Comparison of ENCODE assay signal across 9 mouse cellular contexts in the genomic region with DNA sequence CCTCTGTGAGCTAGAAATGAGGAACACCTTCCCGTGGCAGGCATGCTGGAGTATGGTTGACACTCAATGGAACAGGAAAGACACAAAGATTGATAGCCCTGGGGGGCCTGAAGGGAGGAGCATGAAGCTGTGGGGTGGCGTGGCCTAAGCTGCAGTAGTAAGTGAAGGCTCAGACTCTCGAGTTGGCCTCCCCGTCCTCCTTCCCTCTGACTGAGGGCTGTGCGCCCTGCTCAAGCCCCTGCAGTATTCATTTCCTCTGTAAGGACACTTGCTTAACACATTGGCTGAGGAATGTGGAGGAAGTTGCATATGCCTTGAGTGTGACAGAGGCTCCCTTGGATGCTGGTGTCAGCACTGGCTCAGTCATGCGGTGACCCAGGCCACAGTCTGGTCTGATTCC. TPM values are rescaled to one million over a fixed set of nuclear protein-coding genes. Genes with fewer than 3 reads are reported as not detected.
A peak's percentile ranks its signal among the peaks of the same experiment; 100 is the strongest.
DNase-seq lines count a peak whose midpoint lies in the region; ATAC-seq and TF ChIP-seq lines count a peak whose summit lies in the region.
"Had no signal": no experiment of that assay in that cellular context is flagged by ENCODE, and none has a peak within 500 bp of the region (broad histone marks: within the 10 kb centered on the region; RNA-seq: fewer than 3 reads in every experiment).

No protein-coding gene starts in this region.

- no peak for TF ChIP-seq CTCF in lung, adult 2 months (IDR thresholded peaks at IDR 0.05; ENCODE audit: insufficient read depth, low read length)

- intact Hi-C loops in left cerebral cortex, postnatal 4 days (cut with DNase I) = no loop called here

- H3K4me3 ChIP-seq in lung, embryonic 16.5 days (ENCODE audit: low read length) = no peak overlapping the region
- H3K4me3 ChIP-seq in lung, adult 2 months (replicated peaks; ENCODE audit: extremely low read depth, low read depth, low read length) = no peak overlapping the region
- no peak overlapping the region for H3K4me3 ChIP-seq in limb, embryonic 14.5 days (replicated peaks; ENCODE audit: low read length)
- H3K4me3 ChIP-seq: limb, embryonic 13.5 days had no signal

- TF ChIP-seq POLR2A in lung, adult 2 months (IDR thresholded peaks at IDR 0.05; ENCODE audit: borderline replicate concordance, extremely low read depth, low read depth, low read length) = no peak
- no peak for TF ChIP-seq POLR2A in limb, embryonic 14.5 days (IDR thresholded peaks at IDR 0.05; ENCODE audit: borderline replicate concordance, extremely low read depth, insufficient read depth, insufficient read length)

- no peak for ATAC-seq in lung, embryonic 16.5 days (ENCODE audit: low read depth)
- ATAC-seq in hematopoietic stem cell, adult 5-6 weeks (replicated peaks in 1 of 2; ENCODE audit: insufficient read depth in 1 of 2, low FRiP score in 2 of 2, low TSS enrichment in 1 of 2, low read depth in 1 of 2, poor library complexity in 2 of 2, severe bottlenecking in 2 of 2) = peak; percentile 44 to 52; a peak in 3 of 4 replicates
- ATAC-seq in limb, embryonic 14.5 days (ENCODE audit: low FRiP score, low read depth) = no peak
- ATAC-seq in CD4-positive, CD25-positive, alpha-beta regulatory T cell, adult 4 months = no peak

- H3K36me3 ChIP-seq in lung, embryonic 16.5 days (ENCODE audit: control insufficient read depth, insufficient read depth, low read length) = peaks cover 55% of the 10 kb centered on the region
- H3K36me3 ChIP-seq in limb, embryonic 14.5 days (ENCODE audit: control insufficient read depth, insufficient read depth, low read length) = peaks cover 72% of the 10 kb centered on the region

- H3K9me3 ChIP-seq in lung, embryonic 16.5 days (ENCODE audit: control insufficient read depth, low read length) = no peaks in the 10 kb centered on the region
- no peaks in the 10 kb centered on the region for H3K9me3 ChIP-seq in limb, embryonic 14.5 days (ENCODE audit: control insufficient read depth, low read length)
- H3K9me3 ChIP-seq: limb, embryonic 13.5 days had no signal

- peak overlapping the region; percentile 51; the same call in 1 of the 2 replicates for H3K27ac ChIP-seq in lung, embryonic 16.5 days (ENCODE audit: low read length)
- 0 out of 2 replicates have a peak overlapping the region, but pooled peaks have one; percentile 13 for H3K27ac ChIP-seq in limb, embryonic 14.5 days (replicated peaks; ENCODE audit: low read depth, low read length)
- H3K27ac ChIP-seq: limb, embryonic 13.5 days had no signal

- no peak overlapping the region for H3K9ac ChIP-seq in lung, embryonic 16.5 days (ENCODE audit: low read length)
- H3K9ac ChIP-seq in limb, embryonic 14.5 days (ENCODE audit: low read depth, low read length, severe bottlenecking) = no peak overlapping the region
- H3K9ac ChIP-seq: limb, embryonic 13.5 days had no signal

- H3K4me1 ChIP-seq in lung, embryonic 16.5 days (replicated peaks; ENCODE audit: control insufficient read depth, insufficient read depth, low read length) = no peaks in the 10 kb centered on the region
- no peaks in the 10 kb centered on the region for H3K4me1 ChIP-seq in lung, adult 2 months (ENCODE audit: control insufficient read depth, insufficient read depth, low read length)
- H3K4me1 ChIP-seq in limb, embryonic 14.5 days (ENCODE audit: control insufficient read depth, insufficient read depth, low read length) = no peaks in the 10 kb centered on the region
- H3K4me1 ChIP-seq: limb, embryonic 13.5 days had no signal

- no peak overlapping the region for H3K4me2 ChIP-seq in lung, embryonic 16.5 days (ENCODE audit: low read depth, low read length)
- H3K4me2 ChIP-seq in limb, embryonic 14.5 days (replicated peaks; ENCODE audit: low read depth, low read length, severe bottlenecking) = no peak overlapping the region
- H3K4me2 ChIP-seq: limb, embryonic 13.5 days had no signal

- H3K27me3 ChIP-seq in lung, embryonic 16.5 days (ENCODE audit: control insufficient read depth, insufficient read depth, low read depth, low read length) = no peaks in the 10 kb centered on the region
- H3K27me3 ChIP-seq in limb, embryonic 14.5 days (ENCODE audit: control insufficient read depth, insufficient read depth, low read length) = no peaks in the 10 kb centered on the region
- H3K27me3 ChIP-seq: limb, embryonic 13.5 days had no signal

- no peak for DNase-seq in lung, adult 2 months
- no peak for DNase-seq in limb, embryonic 14.5 days (ENCODE audit: low spot score)
- no peak for DNase-seq in left cerebral cortex, postnatal 4 days
- no peak for DNase-seq in T-cell, adult 2 months (ENCODE audit: low spot score)
- DNase-seq: gastrocnemius, postnatal 10 days had no signal

- 65% methylated on average over 6 of the region's 6 CpGs for WGBS in lung, embryonic 16.5 days
- 61% methylated on average over 6 of the region's 6 CpGs for WGBS in lung, adult 2 months
- WGBS in limb, embryonic 14.5 days = 77% methylated on average over 6 of the region's 6 CpGs

RNA-seq across cellular contexts. Expression of gene Iqgap3, which starts 20.8 kb away (rescaled TPM):
- 23.4 and 26.9 TPM in 2 replicates for polyA plus RNA-seq in lung, embryonic 16.5 days (2015; fragmentation: Nextera tagmentation; extraction: Ambion mirVana)
- 1.8 and 2.5 TPM in 2 replicates for polyA plus RNA-seq in lung, adult 2 months (2012; rRNA removed)
- total RNA-seq in hematopoietic stem cell, adult 5-6 weeks (2017) = 12.1 and 15.8 TPM in 2 replicates
- polyA plus RNA-seq in limb, embryonic 14.5 days (2012; rRNA removed) = 38.8 and 50.5 TPM in 2 replicates
- 20.0 and 21.0 TPM in 2 replicates for polyA plus RNA-seq in limb, embryonic 14.5 days (2014; fragmentation: Nextera tagmentation; extraction: Ambion mirVana)
- total RNA-seq in left cerebral cortex, postnatal 4 days (2021) = 1 to 10 TPM; 3.5 to 3.9 TPM
- 1 to 10 TPM in 1 of 2 experiments, under 1 TPM in 1; 0.75 to 1.5 TPM for polyA plus RNA-seq in CD4-positive, CD25-positive, alpha-beta regulatory T cell, adult 4 months (2017; shearing (Covaris generic))

RNA-seq across cellular contexts. Expression of gene Ttc24, which starts 24.5 kb away (rescaled TPM):
- not detected in 2 replicates for polyA plus RNA-seq in lung, embryonic 16.5 days (2015; fragmentation: Nextera tagmentation; extraction: Ambion mirVana)
- not detected in 2 replicates for polyA plus RNA-seq in lung, adult 2 months (2012; rRNA removed)
- total RNA-seq in hematopoietic stem cell, adult 5-6 weeks (2017) = not detected in 2 replicates
- polyA plus RNA-seq in limb, embryonic 14.5 days (2012; rRNA removed) = 0.03 TPM in 1 of 2 replicates, not detected in the other
- not detected in 2 replicates for polyA plus RNA-seq in limb, embryonic 14.5 days (2014; fragmentation: Nextera tagmentation; extraction: Ambion mirVana)
- total RNA-seq in left cerebral cortex, postnatal 4 days (2021) = not detected
- not detected for polyA plus RNA-seq in CD4-positive, CD25-positive, alpha-beta regulatory T cell, adult 4 months (2017; shearing (Covaris generic))
- total RNA-seq: gastrocnemius, postnatal 10 days had no signal
- polyA plus RNA-seq: limb, embryonic 13.5 days had no signal

RNA-seq across cellular contexts. Expression of gene Mef2d, which starts 39.6 kb away (rescaled TPM):
- 19.9 and 22.9 TPM in 2 replicates for polyA plus RNA-seq in lung, embryonic 16.5 days (2015; fragmentation: Nextera tagmentation; extraction: Ambion mirVana)
- polyA plus RNA-seq in lung, adult 2 months (2012; rRNA removed) = 87.0 and 94.3 TPM in 2 replicates
- 31.1 and 33.3 TPM in 2 replicates for total RNA-seq in hematopoietic stem cell, adult 5-6 weeks (2017)
- polyA plus RNA-seq in limb, embryonic 14.5 days (2012; rRNA removed) = 58.7 and 79.0 TPM in 2 replicates
- 27.4 and 29.6 TPM in 2 replicates for polyA plus RNA-seq in limb, embryonic 14.5 days (2014; fragmentation: Nextera tagmentation; extraction: Ambion mirVana)
- total RNA-seq in left cerebral cortex, postnatal 4 days (2021) = 100 to 1,000 TPM; 113 to 121 TPM
- 10 to 100 TPM; 30.9 to 36.1 TPM for polyA plus RNA-seq in CD4-positive, CD25-positive, alpha-beta regulatory T cell, adult 4 months (2017; shearing (Covaris generic))

RNA-seq across cellular contexts. Expression of gene Naxe, which starts 44.3 kb away (rescaled TPM):
- 203 and 211 TPM in 2 replicates for polyA plus RNA-seq in lung, embryonic 16.5 days (2015; fragmentation: Nextera tagmentation; extraction: Ambion mirVana)
- 90.5 and 117 TPM in 2 replicates for polyA plus RNA-seq in lung, adult 2 months (2012; rRNA removed)
- total RNA-seq in hematopoietic stem cell, adult 5-6 weeks (2017) = 37.1 and 45.2 TPM in 2 replicates
- polyA plus RNA-seq in limb, embryonic 14.5 days (2012; rRNA removed) = 101 and 123 TPM in 2 replicates
- polyA plus RNA-seq in limb, embryonic 14.5 days (2014; fragmentation: Nextera tagmentation; extraction: Ambion mirVana) = 203 and 215 TPM in 2 replicates
- 10 to 100 TPM; 59.0 to 66.1 TPM for total RNA-seq in left cerebral cortex, postnatal 4 days (2021)
- polyA plus RNA-seq in CD4-positive, CD25-positive, alpha-beta regulatory T cell, adult 4 months (2017; shearing (Covaris generic)) = 10 to 100 TPM; 67.4 to 72.4 TPM

RNA-seq across cellular contexts. Expression of gene Gpatch4, which starts 59.7 kb away (rescaled TPM):
- polyA plus RNA-seq in lung, embryonic 16.5 days (2015; fragmentation: Nextera tagmentation; extraction: Ambion mirVana) = 22.4 and 25.6 TPM in 2 replicates
- polyA plus RNA-seq in lung, adult 2 months (2012; rRNA removed) = 5.7 and 7.2 TPM in 2 replicates
- 32.5 and 45.3 TPM in 2 replicates for total RNA-seq in hematopoietic stem cell, adult 5-6 weeks (2017)
- 8.3 and 16.2 TPM in 2 replicates for polyA plus RNA-seq in limb, embryonic 14.5 days (2012; rRNA removed)
- 29.7 and 30.2 TPM in 2 replicates for polyA plus RNA-seq in limb, embryonic 14.5 days (2014; fragmentation: Nextera tagmentation; extraction: Ambion mirVana)
- total RNA-seq in left cerebral cortex, postnatal 4 days (2021) = 10 to 100 TPM; 26.5 to 30.6 TPM
- polyA plus RNA-seq in CD4-positive, CD25-positive, alpha-beta regulatory T cell, adult 4 months (2017; shearing (Covaris generic)) = 10 to 100 TPM; 33.8 to 36.0 TPM

Comparison
In these comparisons a context has a peak if more than half of its experiments do, and no peak if none do; other contexts are left out.
1. ATAC-seq: peak in hematopoietic stem cell, adult 5-6 weeks (2 of 2); none in lung, embryonic 16.5 days (single experiment), limb, embryonic 14.5 days (single experiment) and CD4-positive, CD25-positive, alpha-beta regulatory T cell, adult 4 months (single experiment).